Mouse (Mus musculus): ENCODE data around the gene Bin2.

Gene Bin2

DNA sequence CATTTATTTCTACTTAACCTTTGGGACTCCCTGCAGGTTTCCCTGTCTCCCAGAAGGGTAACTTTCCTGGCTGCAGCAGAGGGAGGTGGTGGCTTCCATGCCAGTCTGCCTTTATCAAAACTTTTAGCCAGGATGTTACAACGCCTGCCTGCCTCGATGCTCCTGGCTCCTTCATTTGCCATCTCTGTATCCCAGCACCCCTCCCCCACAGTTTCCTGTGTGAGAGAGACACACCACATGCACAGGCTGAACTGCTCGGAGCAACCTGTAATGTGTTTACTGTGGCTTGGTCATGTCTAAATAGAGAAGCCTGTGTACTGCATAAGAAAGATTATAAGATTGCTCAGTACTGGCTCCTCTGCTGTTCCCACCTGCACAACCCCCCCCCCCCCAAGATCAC is 11.0 kb upstream of the Bin2 start:
- DNase-seq = no peak

- DNase-seq = no peak
Observed at GRCm38 (mm10) chr15:100679005-100679404, 9.7 kb upstream of the Bin2 start.

DNA sequence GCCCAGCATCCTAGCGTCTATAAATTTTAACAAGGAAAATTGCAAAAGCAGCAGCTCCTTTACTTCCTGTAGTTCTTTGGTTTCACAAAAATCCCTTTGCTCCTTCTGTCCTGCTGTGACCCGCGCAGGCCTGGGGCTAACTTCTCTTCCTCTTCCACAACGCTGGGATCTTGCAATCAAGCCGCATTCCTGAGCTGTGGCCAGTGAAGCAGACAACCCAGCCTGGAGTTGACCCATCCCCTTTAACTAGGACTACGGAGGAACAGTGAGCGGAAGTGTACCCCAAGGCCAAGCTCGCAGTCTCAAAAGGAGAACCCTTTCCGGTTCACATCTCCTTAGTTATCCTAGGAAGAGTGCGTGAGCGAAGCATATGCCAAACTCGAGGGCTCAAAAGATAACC is 9.2 kb upstream of the Bin2 start:
- DNase-seq = no peak

GRCm38 (mm10) chr15:100677675-100678074 is 8.3 kb upstream of the Bin2 start:
- no peak for DNase-seq

GRCm38 (mm10) chr15:100676521-100676920 is 7.2 kb upstream of the Bin2 start:
- peak in 1 of 2 experiments; percentile 35 for DNase-seq

DNA sequence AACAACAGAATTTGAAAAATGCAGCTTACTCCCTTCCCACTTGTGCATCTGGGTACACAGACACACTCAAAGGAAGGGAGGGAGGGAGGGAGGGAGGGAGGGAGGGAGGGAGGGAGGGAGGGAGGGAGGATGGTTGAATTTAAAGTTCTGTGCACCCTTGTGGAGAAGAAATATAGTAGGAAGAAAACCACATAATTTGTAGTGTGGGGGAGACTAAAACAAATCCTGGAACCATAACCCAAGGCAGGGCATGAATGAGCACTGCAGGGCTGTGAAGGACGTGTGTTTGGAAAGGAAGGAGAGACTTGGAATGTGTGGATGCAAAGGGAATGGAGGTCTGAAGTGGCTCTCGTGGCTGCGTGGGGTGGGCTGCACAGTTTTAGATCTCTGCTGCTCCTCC is 6.1 kb upstream of the Bin2 start:
- no peak for DNase-seq

- no peak for DNase-seq
Observed at GRCm38 (mm10) chr15:100674566-100674965, 5.2 kb upstream of the Bin2 start.

GRCm38 (mm10) chr15:100673585-100674391 is 4.4 kb upstream of the Bin2 start:
- DNase-seq = peak in 1 of 2 experiments; percentile 21

GRCm38 (mm10) chr15:100670833-100671232 is 1.5 kb upstream of the Bin2 start:
- no peak for DNase-seq

DNA sequence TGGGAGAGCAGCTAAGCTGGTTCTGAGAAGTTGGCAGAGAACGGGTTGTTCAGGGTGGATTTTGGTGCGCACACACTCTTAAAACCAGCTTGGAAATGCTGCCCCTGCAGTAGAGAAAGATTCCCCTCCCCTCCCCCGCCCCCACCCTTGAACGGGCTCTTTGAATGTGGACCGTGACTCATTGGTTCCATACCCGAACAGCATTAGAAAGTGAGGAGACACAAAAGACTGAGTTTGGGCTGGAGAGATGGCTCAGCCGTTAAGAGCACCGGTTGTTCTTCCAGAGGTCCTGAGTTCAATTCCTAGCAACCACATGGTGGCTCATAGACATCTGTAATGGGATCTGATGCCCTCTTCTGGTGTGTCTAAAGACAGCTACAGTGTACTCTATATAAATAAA is 651 bp upstream of the Bin2 start:
- no peak for DNase-seq

DNA sequence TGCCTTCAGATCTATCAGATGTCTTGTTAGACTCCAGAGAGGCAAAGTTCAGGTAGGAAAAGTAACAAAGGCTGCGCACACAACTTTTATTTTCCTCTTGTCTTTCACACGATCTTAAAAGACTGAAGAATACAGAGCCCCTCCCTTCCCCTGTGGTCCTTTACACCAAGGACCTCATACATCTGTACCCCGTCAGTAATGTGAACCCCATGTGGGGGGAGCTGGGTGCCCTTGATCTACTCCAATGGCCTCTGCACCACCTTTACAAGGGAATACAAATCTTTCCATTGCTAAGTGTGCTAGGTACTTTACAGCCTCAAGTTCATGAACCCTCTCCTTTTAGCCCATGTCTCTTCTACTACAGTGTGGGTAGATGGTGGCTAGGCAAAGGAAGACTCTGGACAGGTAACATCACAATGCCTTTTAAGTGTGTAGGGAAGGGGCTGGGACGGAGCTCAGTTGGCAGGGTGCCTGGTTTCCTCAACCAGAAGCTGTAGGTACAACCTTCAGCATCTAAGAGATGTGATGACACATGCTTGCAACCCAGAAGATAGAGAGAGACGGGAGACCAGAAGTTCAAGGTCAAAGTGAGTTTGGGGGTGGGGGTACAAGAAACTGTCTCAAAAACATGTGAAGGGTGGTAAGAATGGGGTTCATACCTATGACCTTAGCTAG is 1.3 kb downstream of the Bin2 start:
- no peak for DNase-seq

GRCm38 (mm10) chr15:100667420-100667819 is 1.9 kb downstream of the Bin2 start:
- DNase-seq = no peak

- no peak for DNase-seq
Observed at GRCm38 (mm10) chr15:100666851-100667250, 2.5 kb downstream of the Bin2 start.

- DNase-seq = peak in 1 of 2 experiments; percentile 13
Observed at GRCm38 (mm10) chr15:100666219-100666696, 3.1 kb downstream of the Bin2 start.

GRCm38 (mm10) chr15:100665411-100666218 is 3.7 kb downstream of the Bin2 start:
- peak; percentile 46 to 51 for DNase-seq

DNA sequence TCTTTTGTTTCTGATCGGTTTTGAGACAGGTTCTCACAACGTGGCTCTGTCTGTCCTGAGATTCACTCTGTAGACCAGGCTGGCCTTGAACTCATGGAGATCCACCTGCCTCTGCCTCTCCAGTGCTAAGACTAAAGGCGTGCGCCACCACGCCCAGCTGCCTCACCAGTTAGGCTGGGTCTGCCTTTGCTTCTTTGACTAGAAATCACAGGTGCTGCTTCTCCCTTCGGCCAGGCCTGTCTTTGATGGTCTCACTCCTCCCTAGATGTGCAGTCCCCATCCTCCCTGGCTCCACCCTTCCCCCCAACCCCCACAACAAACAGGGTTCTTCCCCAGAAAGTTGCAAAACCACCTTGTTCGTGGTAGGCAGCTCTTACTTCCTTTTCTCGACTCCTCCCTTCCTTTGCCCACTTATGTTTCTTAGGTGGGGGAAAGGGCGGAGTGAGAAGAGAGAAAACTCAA is 4.5 kb downstream of the Bin2 start:
- DNase-seq = peak; percentile 87 to 92

DNA sequence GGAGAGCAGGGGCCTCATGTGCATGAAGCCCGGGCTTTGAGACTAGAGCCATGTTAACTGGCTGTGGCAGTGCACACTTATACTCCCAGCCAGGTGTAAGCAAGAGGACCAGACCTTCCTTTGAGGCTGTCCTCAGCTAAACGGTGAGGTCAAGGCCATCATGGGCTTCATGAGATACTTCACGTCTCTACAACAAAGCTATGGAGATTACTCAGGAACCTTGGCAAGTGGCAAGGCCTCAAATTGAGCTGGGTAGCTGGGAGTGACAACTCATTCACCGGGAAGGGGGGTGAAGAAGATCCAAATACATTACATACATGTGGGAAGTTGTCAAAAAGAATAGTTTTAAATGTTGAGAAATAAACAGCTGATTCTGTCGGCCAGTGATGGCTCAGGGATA is 8.5 kb downstream of the Bin2 start:
- DNase-seq = no peak

- no peak for DNase-seq
Observed at GRCm38 (mm10) chr15:100660306-100660705, 9.0 kb downstream of the Bin2 start.

GRCm38 (mm10) chr15:100655201-100655600 is 14.2 kb downstream of the Bin2 start:
- DNase-seq = no peak

DNA sequence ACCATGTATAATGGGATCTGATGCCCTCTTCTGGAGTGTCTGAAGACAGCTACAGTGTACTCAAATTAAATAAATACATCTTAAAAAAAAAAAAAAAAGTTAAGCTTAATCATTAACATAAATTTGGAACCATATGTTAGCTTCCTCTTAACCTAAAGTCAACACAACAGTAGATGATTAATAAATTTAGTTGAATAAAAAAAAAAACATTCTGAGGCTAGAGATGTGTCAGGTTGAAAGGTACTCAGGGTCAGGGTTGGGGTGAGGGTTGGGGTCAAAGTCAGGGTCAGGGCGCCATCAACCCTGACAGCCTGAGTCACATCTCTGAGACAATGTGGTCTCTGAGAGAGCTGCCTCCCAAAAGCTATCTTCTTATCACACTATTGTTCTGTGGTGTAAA is 15.1 kb downstream of the Bin2 start:
- no peak for DNase-seq

GRCm38 (mm10) chr15:100651610-100652009 is 17.7 kb downstream of the Bin2 start:
- no peak for DNase-seq

GRCm38 (mm10) chr15:100650111-100650510 is 19.2 kb downstream of the Bin2 start:
- no peak for DNase-seq

GRCm38 (mm10) chr15:100646161-100646560 is 23.2 kb downstream of the Bin2 start:
- DNase-seq = no peak
